Mouse (Mus musculus) bone marrow, adult 2 months (tissue): ENCODE data around the gene Rpl35a.

Experiments
- CTCF ChIP-seq: fragments of 200-500 bp; IDR thresholded peaks from 2 replicates; pipeline ENCODE4 v1.5.1; 2011; ENCODE audit warnings: low read length, control low read depth; ENCODE audit not compliant: control insufficient read depth, insufficient read depth
- POLR2A ChIP-seq: fragments of 200-500 bp; IDR thresholded peaks from 2 replicates; pipeline ENCODE4 v1.6.1; 2011; ENCODE audit warnings: low read depth, mild to moderate bottlenecking, control low read depth, low read length, borderline replicate concordance; ENCODE audit not compliant: control insufficient read depth

GRCm38 (mm10) chr16:33059471-33059870 lies 3.2 kb downstream of the Rpl35a start:
- TF ChIP-seq CTCF (no peak), POLR2A (no peak)
